Mouse (Mus musculus) small intestine, adult 2 months (tissue): ENCODE measurements around the gene Gls. TPM values are rescaled to one million over a fixed set of nuclear protein-coding genes. Genes with fewer than 3 reads are reported as not detected.

Source experiments
- H3K27ac ChIP-seq: fragments of 200-500 bp; 2 replicates; pipeline ENCODE4 v1.5.1; 2012; ENCODE audit warnings: low read depth, low read length, control low read depth, inconsistent platforms; ENCODE audit not compliant: insufficient read depth
- H3K27me3 ChIP-seq: fragments of 200-500 bp; 2 replicates; pipeline ENCODE4 v1.6.1; 2012; ENCODE audit warnings: mild to moderate bottlenecking, moderate library complexity, low read length, inconsistent platforms; ENCODE audit not compliant: control insufficient read depth, insufficient read depth
- H3K36me3 ChIP-seq: fragments of 200-500 bp; 2 replicates; pipeline ENCODE4 v1.6.1; 2012; ENCODE audit warnings: mild to moderate bottlenecking, low read length, control low read depth, inconsistent platforms; ENCODE audit not compliant: control insufficient read depth, insufficient read depth
- H3K4me1 ChIP-seq: fragments of 200-500 bp; 2 replicates; pipeline ENCODE4 v1.6.1; 2012; ENCODE audit warnings: low read length, inconsistent platforms, mixed read lengths; ENCODE audit not compliant: control insufficient read depth, insufficient read depth, insufficient read length
- H3K4me3 ChIP-seq: fragments of 200-500 bp; 2 replicates; pipeline ENCODE4 v1.5.1; 2012; ENCODE audit warnings: low read depth, mild to moderate bottlenecking, control low read depth, inconsistent platforms, low read length, moderate library complexity
- CTCF ChIP-seq: fragments of 200-500 bp; IDR thresholded peaks from 2 replicates; pipeline ENCODE4 v1.5.1; 2012; ENCODE audit warnings: low read depth, mild to moderate bottlenecking, control low read depth, inconsistent platforms, low read length, moderate library complexity, mixed read lengths; ENCODE audit not compliant: insufficient replicate concordance, insufficient read length; ENCODE audit errors: extremely low read depth
- POLR2A ChIP-seq: fragments of 200-500 bp; IDR thresholded peaks from 2 replicates; pipeline ENCODE4 v1.6.1; 2012; ENCODE audit warnings: low read depth, mild to moderate bottlenecking, control low read depth, inconsistent platforms, low read length, moderate library complexity
- WGBS: fragments of 180-500 bp; shearing (Covaris S2); methylation state at CpG from one replicate; pipeline ENCODE4 v1.1.7; 2018; 5-methylcytosine and 5-hydroxymethylcytosine counted together
- polyA plus RNA-seq: library from polyadenylated mRNA; depleted of rRNA; stranded (reverse); fragments of >200 nt; gene quantifications from 2 replicates; pipeline ENCODE4 v1.2.3, GENCODE M21; 2012

Gene Gls
- polyA plus RNA-seq, 1 experiment, result 32.8 TPM

DNA sequence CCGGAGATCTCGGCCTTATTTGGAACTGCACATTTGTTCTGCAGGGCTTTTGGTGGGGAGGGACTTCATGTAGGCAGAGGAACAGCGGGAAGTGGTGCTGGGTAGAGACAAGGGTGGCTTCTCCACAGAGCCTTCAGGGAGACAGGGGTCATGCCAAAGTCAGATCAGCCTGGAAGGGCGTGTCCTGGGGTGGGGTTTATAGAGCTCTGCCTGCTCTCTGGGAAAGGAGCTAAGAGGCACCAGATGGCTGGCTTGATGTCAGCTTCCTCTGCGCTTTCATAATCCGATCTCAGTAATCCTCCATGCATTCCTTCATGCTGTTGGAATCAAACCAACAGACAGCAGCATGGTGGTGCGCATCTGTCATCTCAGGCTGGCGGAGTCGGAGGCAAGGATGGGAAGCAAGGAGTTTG is 83.1 kb downstream of the Gls start:
- no peak overlapping the region for H3K27ac ChIP-seq
- peaks cover 89% of the 10 kb centered on the region for H3K36me3 ChIP-seq
- 0 out of 2 replicates have a peak, but pooled peaks cover 2% of the 10 kb centered on the region for H3K4me1 ChIP-seq
- no peaks in the 10 kb centered on the region for H3K27me3 ChIP-seq
- TF ChIP-seq POLR2A (no peak), CTCF (no peak)
- no peak overlapping the region for H3K4me3 ChIP-seq
- WGBS, result 40% methylated on average over 9 of the region's 9 CpGs

DNA sequence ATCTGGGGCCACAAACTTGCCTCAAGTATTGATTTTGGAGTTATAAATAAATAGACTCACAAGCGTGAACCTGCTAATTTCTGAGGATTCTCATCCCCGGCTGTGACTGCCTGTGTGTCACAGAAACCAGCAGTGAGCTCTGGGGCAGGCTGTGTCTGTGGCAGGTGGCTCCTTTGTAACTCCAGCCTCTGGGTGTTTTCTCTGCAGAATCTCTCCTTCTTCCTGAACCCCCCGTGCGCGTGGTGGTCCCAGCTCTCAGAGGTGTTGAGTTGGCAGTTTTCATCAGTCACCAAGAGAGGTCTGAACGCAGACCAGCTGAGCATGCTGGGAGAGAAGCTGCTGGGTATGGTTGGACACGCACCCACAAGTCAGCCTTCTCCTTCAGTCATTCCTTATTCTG is 84.3 kb downstream of the Gls start:
- TF ChIP-seq CTCF, result no peak
- no peak overlapping the region for H3K27ac ChIP-seq
- no peak overlapping the region for H3K4me3 ChIP-seq
- peaks cover 90% of the 10 kb centered on the region for H3K36me3 ChIP-seq
- no peaks in the 10 kb centered on the region for H3K27me3 ChIP-seq
- WGBS, result 91% methylated on average over 7 of the region's 7 CpGs
- 0 out of 2 replicates have a peak, but pooled peaks cover 2% of the 10 kb centered on the region for H3K4me1 ChIP-seq

DNA sequence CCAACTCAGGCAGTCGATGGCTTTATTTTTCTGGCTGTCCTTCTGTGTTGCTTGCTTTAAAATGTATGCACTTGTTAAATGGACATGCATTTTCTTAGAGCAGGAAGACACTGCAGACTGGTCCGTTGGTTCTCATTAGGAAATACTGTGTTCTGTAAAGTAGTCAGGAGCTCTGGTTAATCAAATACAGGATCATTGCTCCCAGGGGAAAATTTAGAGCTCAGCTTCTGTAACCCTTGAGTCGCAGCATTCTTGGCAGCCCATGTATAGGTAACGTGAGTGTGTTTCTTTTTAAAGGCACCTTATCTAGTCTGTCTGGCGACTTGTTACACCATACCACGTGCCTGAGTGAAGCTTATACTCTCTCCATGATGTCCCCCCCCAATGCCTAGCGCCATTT is 84.9 kb downstream of the Gls start:
- Histone ChIP-seq H3K4me1 (peaks cover 3% of the 10 kb centered on the region), H3K36me3 (peaks cover 92% of the 10 kb centered on the region), H3K4me3 (no peak overlapping the region), H3K27me3 (no peaks in the 10 kb centered on the region), H3K27ac (no peak overlapping the region)
- TF ChIP-seq POLR2A, result no peak
- no peak for TF ChIP-seq CTCF
- 84% methylated on average over 7 of the region's 7 CpGs for WGBS

DNA sequence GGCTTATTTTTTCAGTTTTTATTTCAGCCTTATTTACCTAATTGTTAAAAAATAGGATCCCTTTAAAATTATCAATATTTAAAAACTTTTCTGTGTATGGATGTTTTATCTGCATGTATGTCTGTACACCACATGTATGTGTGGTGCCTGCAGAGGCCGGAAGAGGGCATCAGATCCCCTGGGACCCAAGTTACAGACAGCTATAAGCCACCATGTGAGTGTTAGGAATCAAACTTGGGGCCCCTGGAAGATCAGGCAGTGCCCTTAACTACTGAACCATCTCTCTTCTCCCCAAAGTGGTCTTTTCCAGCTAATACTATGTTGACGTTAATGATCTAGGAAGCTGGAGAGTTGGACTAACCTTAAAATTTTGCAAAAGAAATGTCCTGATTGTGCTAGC is 85.6 kb downstream of the Gls start:
- 96% methylated on average over 2 of the region's 2 CpGs for WGBS
- no peaks in the 10 kb centered on the region for H3K27me3 ChIP-seq

DNA sequence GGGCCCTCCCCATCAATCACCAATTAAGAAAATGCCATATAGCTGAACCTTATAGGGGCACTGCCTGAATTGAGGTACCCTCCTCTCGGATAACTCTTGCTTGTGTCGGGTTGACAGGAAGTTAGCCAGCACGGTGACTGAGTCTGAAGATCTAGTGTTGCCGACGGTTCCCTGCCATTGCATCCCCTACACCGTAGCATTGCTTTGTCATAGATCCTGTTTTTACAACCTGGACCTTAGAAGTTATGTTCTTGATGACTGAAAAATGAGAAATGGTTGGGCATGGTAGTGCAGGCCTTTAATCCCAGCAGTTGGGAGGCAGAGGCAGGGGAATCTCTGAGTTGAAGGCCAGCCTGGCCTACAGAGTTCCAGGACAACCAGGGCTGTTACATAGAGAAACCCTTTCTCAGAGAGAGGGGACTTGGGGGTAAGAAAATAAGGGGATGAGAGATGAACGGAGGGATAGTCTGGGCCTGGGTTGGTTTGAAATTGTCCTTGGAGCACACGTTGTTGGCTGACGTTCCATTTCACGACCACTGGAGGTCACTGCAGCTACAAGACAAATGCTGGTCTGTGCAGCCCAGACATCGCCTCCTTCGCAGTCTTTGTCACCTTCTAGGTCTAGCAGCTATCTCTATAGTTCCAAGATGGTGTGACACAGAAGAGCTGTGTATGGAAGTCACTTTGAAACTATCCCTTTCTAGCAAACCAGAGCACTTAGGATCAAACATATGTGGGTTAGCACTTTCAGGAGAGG is 86.6 kb downstream of the Gls start:
- H3K27me3 ChIP-seq, result no peaks in the 10 kb centered on the region
- 65% methylated on average over 12 of the region's 12 CpGs for WGBS
- H3K4me1 ChIP-seq, result peaks cover 9% of the 10 kb centered on the region
- no peak overlapping the region for H3K27ac ChIP-seq
- peaks cover 87% of the 10 kb centered on the region for H3K36me3 ChIP-seq
- no peak overlapping the region for H3K4me3 ChIP-seq
- TF ChIP-seq POLR2A (no peak), CTCF (peak; percentile 44; the same call in 1 of the 2 replicates)

More for the DNA sequence above, 85.6 kb downstream of the Gls start:
- H3K27ac ChIP-seq, result no peak overlapping the region
- H3K4me1 ChIP-seq, result peaks cover 6% of the 10 kb centered on the region
- peaks cover 88% of the 10 kb centered on the region for H3K36me3 ChIP-seq
- no peak for TF ChIP-seq CTCF
- TF ChIP-seq POLR2A, result no peak
- no peak overlapping the region for H3K4me3 ChIP-seq

DNA sequence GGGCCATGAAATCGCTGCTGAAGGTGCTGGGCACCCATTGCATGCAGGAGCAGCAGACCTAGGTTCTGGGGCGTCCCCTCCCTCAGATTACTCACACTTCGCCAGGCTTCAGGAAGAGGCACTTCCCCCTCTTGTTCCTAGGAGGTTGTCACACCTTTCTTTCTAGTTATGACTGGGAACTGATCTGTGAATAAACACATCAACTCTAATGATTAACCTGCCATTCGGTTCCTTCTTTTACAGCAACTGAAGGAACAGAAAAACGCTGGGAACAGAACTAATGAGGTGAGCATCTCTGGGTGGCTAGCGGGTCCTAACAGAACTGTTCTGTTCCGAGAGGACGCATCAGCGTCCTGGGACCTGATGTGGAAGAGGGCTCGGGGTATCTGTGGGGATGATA is 88.1 kb downstream of the Gls start:
- Histone ChIP-seq H3K36me3 (peaks cover 87% of the 10 kb centered on the region), H3K4me1 (peaks cover 7% of the 10 kb centered on the region), H3K27ac (no peak overlapping the region), H3K4me3 (no peak overlapping the region), H3K27me3 (no peaks in the 10 kb centered on the region)
- TF ChIP-seq POLR2A, result no peak
- no peak for TF ChIP-seq CTCF
- WGBS, result 57% methylated on average over 10 of the region's 10 CpGs

DNA sequence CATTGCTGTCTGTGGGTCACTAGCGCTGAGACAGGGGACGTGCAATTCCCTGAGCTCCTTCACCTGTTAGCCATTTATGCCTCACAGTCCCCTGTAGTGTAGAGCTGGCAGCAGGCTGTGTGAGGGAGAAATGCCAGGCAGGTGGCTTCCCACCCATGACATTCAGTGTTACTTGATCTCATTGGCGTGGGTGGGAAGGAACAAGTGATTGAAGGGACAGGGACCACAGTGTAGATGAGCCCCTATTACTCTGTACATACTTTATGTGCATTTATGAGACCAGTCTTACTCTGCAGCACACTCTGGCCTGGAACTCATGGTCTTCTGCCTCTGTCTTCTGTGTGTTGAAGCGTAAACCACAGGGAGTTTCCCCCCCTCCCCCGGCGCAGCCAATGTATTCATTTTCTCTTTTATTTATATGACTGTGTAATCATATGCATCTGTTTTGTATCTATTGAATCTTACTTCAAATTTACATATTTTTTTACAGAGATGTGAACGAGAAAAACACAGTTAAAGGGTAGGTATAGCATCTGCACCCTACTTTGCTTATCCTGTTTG is 89.4 kb downstream of the Gls start:
- no peak overlapping the region for H3K4me3 ChIP-seq
- H3K27ac ChIP-seq, result no peak overlapping the region
- H3K36me3 ChIP-seq, result peaks cover 87% of the 10 kb centered on the region
- TF ChIP-seq CTCF (no peak), POLR2A (no peak)
- 90% methylated on average over 7 of the region's 7 CpGs for WGBS
- H3K27me3 ChIP-seq, result no peaks in the 10 kb centered on the region
- peaks cover 7% of the 10 kb centered on the region for H3K4me1 ChIP-seq
